ENCODE assay signal across 8 mouse cellular contexts in the genomic region with DNA sequence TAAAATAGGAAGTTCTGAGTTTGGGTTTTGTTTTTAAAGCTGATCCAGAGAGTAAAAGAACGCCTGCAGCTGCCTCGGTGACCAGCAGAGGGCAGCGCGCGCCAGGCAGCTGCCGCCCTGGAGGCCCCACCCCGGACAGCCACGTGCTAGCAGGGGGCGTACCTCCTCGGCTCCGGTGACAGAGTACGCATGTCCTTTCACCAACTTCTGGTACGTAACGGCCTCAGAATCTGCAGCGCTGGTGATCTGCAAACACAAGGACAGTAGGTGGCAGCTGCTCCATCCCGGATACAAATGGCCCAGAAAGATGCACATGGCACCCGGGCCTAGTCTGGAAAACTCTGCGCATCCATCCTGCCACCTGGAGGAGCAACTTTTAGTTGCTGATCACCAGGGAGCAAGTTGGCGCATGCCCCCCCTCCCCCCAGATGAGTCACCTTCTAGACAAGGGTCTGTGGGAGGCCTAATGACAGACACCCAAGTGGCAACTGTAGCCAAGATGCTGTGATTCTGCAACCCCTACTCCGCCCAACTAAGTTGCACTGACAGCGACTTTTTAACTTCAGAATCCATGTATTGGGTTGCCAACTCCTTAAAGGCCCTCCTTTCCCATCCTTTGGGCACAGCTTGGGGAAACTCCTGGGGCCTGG. TPM values are rescaled to one million over a fixed set of nuclear protein-coding genes. Genes with fewer than 3 reads are reported as not detected.
A peak's percentile ranks its signal among the peaks of the same experiment; 100 is the strongest.
DNase-seq lines count a peak whose midpoint lies in the region; ATAC-seq and TF ChIP-seq lines count a peak whose summit lies in the region.

No protein-coding gene starts in this region.

- ATAC-seq in forebrain, postnatal 0 days: peak; percentile 99
- ATAC-seq in neutrophil, adult 5-6 weeks (ENCODE audit: extremely low read depth, insufficient number of reproducible peaks, low FRiP score, poor library complexity, severe bottlenecking): peak; percentile 93

- H3K27me3 ChIP-seq in cerebellum, adult 2 months (ENCODE audit: control insufficient read depth, insufficient read depth, low read length): no peaks in the 10 kb centered on the region
- H3K27me3 ChIP-seq in forebrain, postnatal 0 days (ENCODE audit: insufficient read depth, low read length): no peaks in the 10 kb centered on the region

- H3K9me3 ChIP-seq in forebrain, postnatal 0 days (ENCODE audit: low read length): no peaks in the 10 kb centered on the region

- intact Hi-C loops in heart, postnatal 36 days (cut with DNase I): loop anchor here (1.0 to 5.0 kb wide), 3 partner anchors 27 to 113 kb away; a partner anchor contains a TSS

- H3K36me3 ChIP-seq in forebrain, postnatal 0 days (ENCODE audit: insufficient read depth): peaks cover 48% of the 10 kb centered on the region

- peak; percentile 85 for TF ChIP-seq CTCF in cerebellum, adult 2 months (IDR thresholded peaks at IDR 0.05; ENCODE audit: borderline replicate concordance, insufficient read depth, low read depth, low read length)
- TF ChIP-seq CTCF in forebrain, postnatal 0 days (IDR thresholded peaks at IDR 0.05; ENCODE audit: low read depth): peak; percentile 94
- TF ChIP-seq CTCF in layer of hippocampus, adult 2 months (conservative IDR thresholded peaks at IDR 0.05): peak; percentile 97
- peak; percentile 53 for TF ChIP-seq CTCF in lung, adult 2 months (IDR thresholded peaks at IDR 0.05; ENCODE audit: insufficient read depth, low read length)

- WGBS in cerebellum, adult 2 months: 11% methylated on average over 21 of the region's 21 CpGs
- 10% methylated on average over 21 of the region's 21 CpGs for WGBS in forebrain, postnatal 0 days
- WGBS in lung, adult 2 months: 8% methylated on average over 21 of the region's 21 CpGs

- peak; percentile 81 for DNase-seq in MEL-GATA-1-ER (ENCODE audit: extremely low read depth, low read depth)
- peak; percentile 86 to 88 for DNase-seq in cerebellum, adult 2 months
- peak; percentile 93 for DNase-seq in forebrain, postnatal 0 days
- peak; percentile 91 to 94 for DNase-seq in heart, postnatal 36 days
- DNase-seq in layer of hippocampus, adult 2 months (ENCODE audit: low spot score in 2 of 2): peak; percentile 93 to 95
- DNase-seq in lung, adult 2 months: peak; percentile 91
- peak; percentile 87 for DNase-seq in testis, postnatal 14 days (ENCODE audit: low spot score)

- no peaks in the 10 kb centered on the region for H3K4me1 ChIP-seq in cerebellum, adult 2 months (ENCODE audit: control insufficient read depth, insufficient read depth, low read length)
- H3K4me1 ChIP-seq in forebrain, postnatal 0 days (ENCODE audit: insufficient read depth): no peaks in the 10 kb centered on the region
- peaks cover 13% of the 10 kb centered on the region for H3K4me1 ChIP-seq in lung, adult 2 months (ENCODE audit: control insufficient read depth, insufficient read depth, low read length)

- H3K27ac ChIP-seq in cerebellum, adult 2 months (ENCODE audit: insufficient read depth, low read length): peak overlapping the region; percentile 17; the same call in 1 of the 2 replicates
- H3K27ac ChIP-seq in forebrain, postnatal 0 days (ENCODE audit: low read depth, low read length): peak overlapping the region; percentile 45; the same call in 1 of the 2 replicates
- H3K27ac ChIP-seq in layer of hippocampus, adult 2 months: peak overlapping the region; percentile 75

- H3K4me3 ChIP-seq in cerebellum, adult 2 months (replicated peaks; ENCODE audit: insufficient read depth, low read depth, low read length): peak overlapping the region; percentile 23
- peak overlapping the region; percentile 11; the same call in 1 of the 2 replicates for H3K4me3 ChIP-seq in forebrain, postnatal 0 days (ENCODE audit: low read depth, low read length)
- H3K4me3 ChIP-seq in layer of hippocampus, adult 2 months: peak overlapping the region; percentile 23
- H3K4me3 ChIP-seq in lung, adult 2 months (replicated peaks; ENCODE audit: extremely low read depth, low read depth, low read length): no peak overlapping the region

- H3K9ac ChIP-seq in forebrain, postnatal 0 days: no peak overlapping the region

- peak overlapping the region; percentile 51 for H3K4me2 ChIP-seq in forebrain, postnatal 0 days (ENCODE audit: low read depth)

- TF ChIP-seq POLR2A in cerebellum, adult 2 months (IDR thresholded peaks at IDR 0.05; ENCODE audit: borderline replicate concordance, insufficient read depth, low read length): no peak; the same call in 1 of the 2 replicates
- peak; percentile 34; the same call in 1 of the 2 replicates for TF ChIP-seq POLR2A in lung, adult 2 months (IDR thresholded peaks at IDR 0.05; ENCODE audit: borderline replicate concordance, extremely low read depth, low read depth, low read length)

RNA-seq across cellular contexts. Expression of a gene that starts 27.5 kb away (rescaled TPM):
- polyA plus RNA-seq in cerebellum, adult 2 months (2012; rRNA removed): 82.6 and 86.9 TPM in 2 replicates
- 73.6 and 76.3 TPM in 2 replicates for total RNA-seq in forebrain, postnatal 0 days (2014; rRNA removed)
- polyA plus RNA-seq in forebrain, postnatal 0 days (2015; fragmentation: Nextera tagmentation; extraction: Ambion mirVana): 52.2 and 67.5 TPM in 2 replicates
- 10 to 100 TPM; 58.7 to 79.0 TPM for total RNA-seq in heart, postnatal 36 days (2021)
- total RNA-seq in layer of hippocampus, adult 2 months (2021): 10 to 100 TPM; 56.4 to 61.1 TPM
- 69.0 and 71.5 TPM in 2 replicates for polyA plus RNA-seq in lung, adult 2 months (2012; rRNA removed)
- total RNA-seq in neutrophil, adult 5-6 weeks (2017): 25.4 and 40.7 TPM in 2 replicates

Comparison
In these comparisons a context has a peak if more than half of its experiments do, and no peak if none do; other contexts are left out.
1. H3K27ac ChIP-seq: peak in every context shown above with its lines; median percentile 75 in layer of hippocampus, adult 2 months; 45 in forebrain, postnatal 0 days; 17 in cerebellum, adult 2 months.